Mouse (Mus musculus): Measurements from ENCODE around the gene Spocd1.

- TF ChIP-seq CTCF (IDR thresholded peaks at IDR 0.05; ENCODE audit: low read depth) = no peak
- no peak for TF ChIP-seq EP300 (IDR thresholded peaks at IDR 0.05; ENCODE audit: low read depth)
These were observed 13.6 kb upstream of the Spocd1 start for GRCm38 (mm10) chr4:129915349-129915988.

All from heart, postnatal 0 days (tissue).